Mouse (Mus musculus) C2C12 (cell line): ENCODE measurements at regions not wholly inside any gene's neighbourhood (a gene's known extent, or its start where the extent isn't known, plus 50 kb on each side); places are given as distances from the start of the nearest gene placed in this dataset.

ENCODE experiments used
- CTCF ChIP-seq: IDR thresholded peaks from one replicate; pipeline ENCODE4 v1.5.1; 2011; ENCODE audit not compliant: control insufficient read depth, insufficient read depth, insufficient read length
- FOSL1 ChIP-seq: IDR thresholded peaks from one replicate; pipeline ENCODE4 v1.8.0; 2011; ENCODE audit warnings: mild to moderate bottlenecking, low read length; ENCODE audit not compliant: poor library complexity, insufficient read depth, severe bottlenecking

- TF ChIP-seq CTCF: no peak
- no peak for TF ChIP-seq FOSL1
Measured at GRCm38 (mm10) chr13:63634294-63634693, 60.9 kb upstream of the Ptch1 start.
